Mouse (Mus musculus) heart, postnatal 36 days (tissue): Measurements from ENCODE around the gene Slc16a6. TPM values are rescaled to one million over a fixed set of nuclear protein-coding genes. Genes with fewer than 3 reads are reported as not detected.

Experiments used
- DNase-seq, 2 experiments: peaks; one replicate each; pipeline ENCODE4 v3.0.0; 2021 to 2022
- intact Hi-C: fragments of 180-260 bp; cut with DNase I; formaldehyde crosslinking; loops from one replicate; pipeline ENCODE4 v1.15.1; 2025
- total RNA-seq, 2 experiments: library from RNA; stranded (reverse); gene quantifications; 2 replicates each; pipeline ENCODE4 v1.2.3; 2021

Slc16a6 gene
- total RNA-seq, 2 experiments from 2014 or later: 5.5 to 7.4 TPM

DNA sequence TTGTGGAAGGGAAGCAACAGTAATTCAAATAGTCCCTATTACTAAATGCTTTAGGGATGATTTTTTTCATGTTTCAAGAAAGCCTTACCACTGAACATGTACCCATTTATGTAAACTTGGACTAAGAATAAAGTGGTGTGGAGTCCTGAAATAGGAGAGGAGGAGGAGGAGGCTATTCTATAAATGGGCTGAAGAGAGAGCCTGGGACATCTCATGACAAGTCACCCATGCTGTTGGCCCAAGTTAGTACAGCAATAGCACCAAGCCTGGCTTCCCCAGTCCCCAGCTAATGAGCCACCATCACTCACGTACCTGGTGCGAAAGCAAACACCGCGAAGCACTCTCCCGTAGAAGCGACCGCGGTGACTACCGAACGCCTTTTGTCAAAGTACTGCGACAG lies 15.2 kb downstream of the Slc16a6 start:
- DNase-seq: no peak
- intact Hi-C loops: no loop called here

GRCm38 (mm10) chr11:109456261-109456660 lies 17.1 kb downstream of the Slc16a6 start:
- intact Hi-C loops: no loop called here
- DNase-seq: no peak

- intact Hi-C loops: no loop called here
- no peak for DNase-seq
These were observed 22.2 kb downstream of the Slc16a6 start for GRCm38 (mm10) chr11:109451169-109451568.

GRCm38 (mm10) chr11:109445438-109446035 lies 27.9 kb downstream of the Slc16a6 start:
- DNase-seq: no peak
- intact Hi-C loops: loop anchor here (1.0 to 2.0 kb wide), 2 partner anchors 140 to 201 kb away; no protein-coding TSS in a partner anchor

- DNase-seq: no peak
- intact Hi-C loops: loop anchor here (1.0 to 5.0 kb wide), 3 partner anchors 200 to 823 kb away; no protein-coding TSS in a partner anchor
These were observed 28.8 kb downstream of the Slc16a6 start for GRCm38 (mm10) chr11:109444600-109444999.

DNA sequence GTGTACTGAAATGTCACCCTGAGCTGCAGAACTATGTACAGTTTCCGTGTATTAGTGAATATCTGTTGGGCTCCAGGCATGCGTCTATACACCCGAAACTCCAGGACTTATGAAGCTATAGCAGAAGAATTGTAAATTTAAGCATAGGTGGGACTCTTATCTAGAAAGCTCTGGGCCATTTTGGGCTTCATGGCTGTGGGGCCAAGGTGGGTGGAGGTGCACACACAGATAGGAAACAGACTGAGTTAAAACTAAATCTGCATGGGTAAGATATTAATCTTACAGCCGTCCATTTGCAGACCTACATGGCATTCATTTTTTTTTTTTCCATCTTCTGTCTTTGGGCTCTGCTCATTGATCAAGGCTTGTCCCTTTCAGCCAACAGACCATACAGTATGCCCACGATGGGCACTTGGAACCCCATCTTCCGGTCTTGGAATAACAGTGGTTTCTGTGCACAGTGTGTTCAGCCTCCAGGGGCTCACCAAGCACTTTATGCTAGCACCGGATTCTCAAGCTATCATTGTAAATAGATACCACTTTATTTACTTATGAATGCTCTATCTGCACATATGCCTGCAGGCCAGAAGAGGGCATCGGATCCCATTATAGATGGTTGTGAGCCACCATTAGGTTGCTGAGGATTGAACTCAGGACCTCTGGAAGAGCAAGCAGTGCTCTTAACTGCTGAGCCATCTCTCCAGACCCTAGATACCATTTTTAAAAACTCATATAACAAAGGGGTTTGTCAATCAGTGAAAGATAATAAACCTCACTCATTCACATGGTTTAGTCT lies 29.7 kb downstream of the Slc16a6 start:
- intact Hi-C loops: loop anchor here (1.0 to 5.0 kb wide), 3 partner anchors 199 to 824 kb away; no protein-coding TSS in a partner anchor
- DNase-seq: no peak

DNA sequence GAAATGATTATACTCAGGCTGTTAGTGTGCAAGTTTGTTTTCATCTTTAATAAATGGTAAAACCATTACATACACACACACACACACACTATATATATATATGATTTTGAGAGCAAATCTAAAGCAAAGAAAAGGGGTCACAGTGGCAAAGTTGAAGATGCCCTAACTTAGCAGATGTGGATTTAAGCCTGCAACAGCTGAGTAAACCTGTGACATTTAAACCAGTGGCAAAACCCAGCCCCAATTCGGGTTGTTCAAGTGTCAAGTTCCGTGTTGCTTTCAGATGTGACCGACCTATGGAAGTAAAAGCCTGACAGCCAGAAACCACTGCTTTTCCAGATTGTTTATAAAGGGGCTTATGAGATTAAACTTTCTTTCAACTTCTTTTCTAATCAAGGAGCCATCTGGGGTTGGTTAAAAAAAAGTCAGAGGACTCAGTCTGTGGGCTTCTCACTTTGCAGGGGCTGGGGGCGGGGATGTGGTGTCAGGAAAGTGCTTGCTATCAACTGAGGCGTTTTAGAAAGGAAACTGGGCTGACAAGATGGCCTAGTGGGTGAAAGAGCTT lies 31.1 kb downstream of the Slc16a6 start:
- intact Hi-C loops: loop anchor here (5.0 kb wide), 1 partner anchor 825 kb away; no protein-coding TSS in a partner anchor
- no peak for DNase-seq

DNA sequence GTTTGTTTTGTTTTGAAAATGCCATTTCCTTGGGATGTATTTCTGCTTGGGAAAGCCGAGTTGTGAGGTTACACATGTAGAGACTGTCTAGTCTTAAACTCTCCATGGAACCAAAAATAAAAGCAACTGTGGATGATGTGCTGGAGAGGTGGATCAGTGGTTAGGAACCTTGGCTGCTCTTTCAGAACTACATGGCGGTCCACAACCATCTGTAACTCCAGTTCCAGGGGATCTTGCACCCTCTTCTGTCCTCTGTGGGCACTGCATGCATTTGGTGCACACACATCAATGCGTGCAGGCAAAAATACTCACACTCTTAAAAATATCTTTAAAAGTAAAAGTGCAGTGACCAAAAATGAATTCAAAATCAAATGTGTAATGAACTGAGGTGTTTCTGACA lies 32.3 kb downstream of the Slc16a6 start:
- DNase-seq: peak in 1 of 2 experiments; percentile 36
- intact Hi-C loops: loop anchor here (5.0 kb wide), 1 partner anchor 826 kb away; no protein-coding TSS in a partner anchor

DNA sequence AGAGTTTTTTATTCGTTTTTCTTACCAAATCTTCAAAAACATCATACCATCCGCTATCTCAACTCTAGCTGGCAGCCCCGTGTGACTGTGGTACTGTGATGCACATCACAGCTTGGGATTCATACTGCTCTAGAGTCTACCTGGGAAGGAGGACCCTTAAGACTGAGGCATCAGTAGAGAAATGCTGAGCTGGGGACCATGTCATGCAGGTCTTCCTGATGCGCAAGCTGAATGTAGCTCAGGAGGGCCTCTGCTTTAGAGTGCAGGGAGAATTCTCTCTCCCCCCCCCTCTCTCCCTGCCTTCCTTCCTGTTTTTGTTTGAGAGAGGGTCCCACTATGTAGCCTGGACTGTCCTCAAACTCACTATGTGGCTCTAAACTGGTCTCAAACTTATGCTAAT lies 32.8 kb downstream of the Slc16a6 start:
- no peak for DNase-seq
- intact Hi-C loops: loop anchor here (5.0 kb wide), 1 partner anchor 827 kb away; no protein-coding TSS in a partner anchor

DNA sequence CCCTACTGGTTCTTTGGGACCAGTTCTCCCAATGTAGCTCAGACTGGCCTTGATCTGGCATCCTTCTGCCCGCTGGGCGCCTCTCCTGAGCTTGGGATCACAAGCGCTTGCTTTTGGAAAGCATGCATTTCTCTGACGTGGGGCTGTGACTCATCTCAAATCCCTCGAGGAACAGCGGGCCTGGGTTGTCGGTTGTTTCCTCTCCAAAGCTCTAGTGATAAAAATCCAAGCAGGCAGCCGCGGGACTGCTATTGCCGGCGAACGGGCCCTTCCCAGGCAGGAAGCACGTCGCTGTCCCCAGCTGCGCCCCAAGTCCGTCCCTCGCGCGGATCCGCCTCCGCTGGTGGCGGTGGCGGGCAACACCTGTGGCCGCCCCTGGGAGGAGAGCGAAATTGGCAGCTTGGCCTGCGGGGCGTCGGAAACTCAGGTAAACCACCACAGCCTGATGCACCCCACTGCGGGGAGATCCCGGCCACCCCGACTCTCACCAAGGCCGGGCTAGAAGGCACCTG lies 33.5 kb downstream of the Slc16a6 start:
- intact Hi-C loops: loop anchor here (5.0 kb wide), 1 partner anchor 827 kb away; no protein-coding TSS in a partner anchor

DNA sequence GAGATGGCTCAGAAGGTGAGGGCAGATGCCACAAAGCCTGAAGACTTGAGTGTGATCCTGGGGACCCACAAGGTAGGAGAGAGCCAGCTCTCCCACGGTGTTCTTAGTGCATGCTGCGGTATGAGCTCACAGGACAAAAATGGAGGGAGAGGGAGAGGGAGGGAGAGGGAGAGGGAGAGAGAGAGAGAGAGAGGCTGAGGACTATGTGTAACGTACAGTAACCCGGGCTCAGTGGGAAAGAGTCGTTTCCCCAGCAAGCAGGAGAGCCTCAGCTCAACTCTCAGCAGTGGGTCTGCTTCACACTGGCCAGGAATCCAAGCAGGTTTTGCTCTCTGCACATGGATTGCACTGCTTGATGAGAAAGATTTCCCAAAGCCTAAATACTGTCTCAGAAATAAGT lies 34.2 kb downstream of the Slc16a6 start:
- intact Hi-C loops: no loop called here
- no peak for DNase-seq

More for the DNA sequence above, 33.5 kb downstream of the Slc16a6 start:
- DNase-seq: peak; percentile 80 to 82

DNA sequence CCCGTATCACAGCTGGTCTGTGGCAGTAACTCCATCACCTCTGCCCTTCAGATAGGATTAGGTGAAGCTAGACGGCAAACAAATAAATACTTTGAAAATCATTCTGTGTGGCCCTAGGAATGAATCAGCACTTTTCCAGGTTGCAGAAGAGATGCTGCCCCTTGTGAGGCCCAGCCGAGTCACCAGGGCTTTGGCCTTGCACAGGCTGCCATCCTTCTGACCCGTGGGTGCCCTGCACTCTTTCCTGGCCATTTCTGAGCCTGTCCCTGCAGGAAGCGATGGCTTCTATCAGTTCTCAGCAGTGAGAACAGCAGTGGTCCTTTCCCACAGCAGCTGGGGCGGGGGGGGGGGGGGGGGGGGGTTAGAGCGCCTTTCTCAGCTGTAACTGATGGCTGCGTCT lies 36.5 kb downstream of the Slc16a6 start:
- DNase-seq: no peak
- intact Hi-C loops: no loop called here

DNA sequence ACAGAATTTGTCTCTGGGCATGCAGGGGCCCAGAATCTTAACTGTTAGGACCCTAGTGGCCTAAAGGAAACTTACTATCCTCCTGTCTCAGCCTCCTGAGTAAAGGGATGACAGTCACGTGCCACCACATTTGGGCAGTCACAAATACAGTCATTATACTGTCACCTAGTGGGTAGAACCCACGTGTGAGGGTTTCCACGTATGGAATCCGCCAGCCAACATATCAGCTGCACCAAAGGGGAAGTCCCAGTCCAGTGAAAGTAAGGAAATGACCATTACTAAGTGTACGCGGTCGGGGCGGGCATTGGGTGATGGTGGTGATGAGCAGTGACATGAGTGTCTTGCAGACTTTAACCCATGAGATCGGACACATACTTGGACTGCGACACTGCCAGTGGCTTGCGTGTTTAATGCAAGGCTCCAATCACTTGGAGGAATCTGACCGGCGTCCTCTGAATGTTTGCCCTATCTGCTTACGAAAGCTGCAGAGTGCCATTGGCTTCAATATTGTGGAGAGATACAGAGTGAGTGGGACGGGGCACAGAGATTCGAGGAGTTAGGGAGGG lies 39.1 kb downstream of the Slc16a6 start:
- intact Hi-C loops: no loop called here
- DNase-seq: no peak

DNA sequence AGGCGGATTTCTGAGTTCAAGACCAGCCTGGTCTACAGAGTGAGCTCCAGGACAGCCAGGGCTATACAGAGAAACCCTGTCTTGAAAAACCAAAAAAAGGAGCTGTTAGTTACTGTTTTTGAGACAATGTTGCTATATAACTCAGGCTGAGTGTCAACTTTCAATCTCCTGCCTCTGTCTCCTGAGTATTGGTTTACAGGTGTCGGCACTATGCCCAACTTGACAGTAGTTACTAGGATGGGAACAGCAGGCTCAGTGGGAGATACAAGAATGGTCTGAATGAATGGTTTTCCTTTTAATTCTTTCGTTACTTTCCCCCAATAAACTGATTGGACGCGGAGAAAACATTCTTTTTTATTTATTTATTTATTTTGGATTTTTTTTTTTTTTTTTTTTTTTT lies 46.0 kb downstream of the Slc16a6 start:
- no peak for DNase-seq
- intact Hi-C loops: loop anchor here (2.0 to 5.0 kb wide), 2 partner anchors 71 to 180 kb away; no protein-coding TSS in a partner anchor

DNA sequence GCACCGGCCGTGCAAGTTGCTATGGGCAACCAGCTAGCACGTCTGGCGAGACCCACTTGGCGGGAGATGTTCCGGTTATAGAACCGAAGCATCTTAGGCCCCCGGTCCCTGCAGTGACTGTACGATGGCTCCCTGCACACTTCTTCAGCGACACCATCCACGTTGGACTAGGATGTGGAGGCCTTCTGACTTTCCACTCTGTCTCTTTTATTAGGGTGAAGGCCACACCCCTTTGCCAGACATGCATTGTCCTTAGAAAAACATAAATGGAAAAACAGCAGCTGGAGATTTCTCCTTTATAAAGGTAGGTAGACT lies 47.2 kb downstream of the Slc16a6 start:
- no peak for DNase-seq
- intact Hi-C loops: loop anchor here (2.0 to 5.0 kb wide), 2 partner anchors 73 to 179 kb away; no protein-coding TSS in a partner anchor

DNA sequence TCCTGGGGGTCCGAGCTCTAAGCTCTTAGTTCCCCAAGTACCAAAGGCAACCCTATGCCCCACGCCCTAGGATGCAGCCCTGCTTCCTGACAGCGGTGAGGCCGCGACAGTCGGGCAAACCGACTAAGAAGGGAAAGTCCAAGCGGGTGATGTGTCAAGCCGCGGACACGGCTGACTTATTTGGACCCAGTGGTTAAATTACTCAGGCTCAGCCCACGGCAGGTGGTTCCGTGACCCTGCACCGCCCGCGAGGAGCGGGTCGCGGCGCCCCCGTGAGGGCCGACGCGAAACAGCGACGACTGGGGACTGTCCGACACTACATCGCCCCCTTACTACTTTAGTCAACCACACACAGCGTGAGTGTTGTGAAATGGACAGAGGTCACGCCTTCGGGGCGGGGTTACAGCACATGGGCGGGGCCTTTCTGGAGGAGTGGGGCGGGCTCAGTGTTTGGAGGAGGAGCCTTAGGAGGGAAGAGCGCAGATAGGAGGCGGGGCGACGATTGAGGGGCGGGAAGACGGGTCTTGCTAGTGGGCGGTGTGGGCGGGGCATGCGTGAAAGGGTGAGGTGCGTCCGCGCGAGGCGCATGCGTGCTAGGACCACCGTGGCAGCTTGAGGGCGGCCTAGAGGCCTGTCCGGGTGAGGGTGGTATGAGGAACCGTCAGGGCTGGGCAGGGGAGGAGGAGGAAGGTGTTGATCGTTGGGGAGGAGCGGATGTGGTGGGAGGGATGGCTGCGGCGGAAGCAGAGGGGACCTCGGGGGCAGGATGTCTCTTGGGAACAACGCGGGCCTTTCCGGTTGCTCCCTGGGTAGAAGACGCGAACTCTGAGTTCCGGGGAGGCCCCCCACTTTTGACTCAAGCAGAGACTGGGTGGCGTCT lies 47.8 kb downstream of the Slc16a6 start, which contains the start of gene Amz2:
Gene Amz2 (plus strand): TSS at position 555 of the 880 bp plus-strand sequence.
- intact Hi-C loops: loop anchor here (1.0 to 5.0 kb wide), 4 partner anchors 62 to 178 kb away; no protein-coding TSS in a partner anchor
- peak; percentile 99 to 100 for DNase-seq

DNA sequence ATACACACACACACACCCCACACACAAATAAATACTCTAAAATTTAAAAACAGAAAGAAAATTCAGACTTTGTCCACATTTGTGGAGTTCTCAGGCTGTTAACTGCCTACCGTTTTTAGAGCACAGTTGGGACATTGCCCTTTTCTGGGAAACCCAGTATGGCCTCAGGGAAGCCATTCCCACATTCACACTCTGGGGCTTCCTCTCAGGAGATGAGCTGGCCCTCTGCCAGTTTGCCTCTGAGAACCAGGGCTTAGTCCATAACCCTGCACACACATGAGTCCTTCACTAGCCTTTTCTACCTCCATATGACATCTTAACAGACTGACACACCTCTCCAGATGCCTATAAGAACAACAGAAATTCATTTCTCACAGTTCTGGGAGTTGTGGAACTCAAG lies 50.1 kb downstream of the Slc16a6 start:
- no peak for DNase-seq
- intact Hi-C loops: no loop called here

GRCm38 (mm10) chr11:109422263-109422662 lies 51.1 kb downstream of the Slc16a6 start:
- intact Hi-C loops: no loop called here
- DNase-seq: no peak

DNA sequence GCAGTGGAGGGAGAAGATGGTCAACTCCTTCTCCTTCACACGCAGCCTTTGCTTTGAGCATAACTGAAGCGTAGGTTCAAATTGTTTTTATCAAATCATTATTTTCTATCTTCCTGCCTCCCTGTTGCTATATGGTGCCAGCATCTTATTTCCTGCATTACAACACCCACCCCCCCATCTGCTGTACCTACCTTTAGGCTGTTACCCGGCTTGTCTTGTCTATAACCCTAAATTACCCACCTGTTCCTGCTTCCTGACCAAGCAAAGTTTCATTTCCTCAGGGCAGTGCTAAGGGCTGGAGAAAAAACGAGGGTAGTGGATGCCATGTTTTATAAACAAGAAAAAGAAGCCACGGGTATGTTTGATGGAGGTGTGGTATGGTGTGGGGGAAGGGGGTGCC lies 52.2 kb downstream of the Slc16a6 start:
- intact Hi-C loops: no loop called here
- DNase-seq: no peak

DNA sequence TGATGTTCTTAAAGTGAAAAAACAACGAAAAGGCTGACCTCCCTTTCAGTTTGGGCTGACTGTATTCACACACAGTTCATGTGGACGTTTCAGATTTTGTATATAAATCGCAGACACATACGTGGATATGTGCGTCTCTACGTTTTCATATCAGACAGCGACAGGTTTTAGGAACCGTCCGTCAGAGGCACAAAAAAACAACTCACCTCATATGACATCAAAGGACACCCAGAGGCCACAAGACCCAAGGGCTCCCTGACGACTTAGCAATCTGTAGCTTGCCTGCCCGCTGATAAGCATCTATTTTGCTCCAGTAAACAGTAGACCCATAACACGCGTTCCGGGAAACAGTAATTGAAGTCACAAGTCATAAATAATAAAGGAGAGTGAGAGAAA lies 52.8 kb downstream of the Slc16a6 start:
- intact Hi-C loops: no loop called here
- DNase-seq: no peak
